Mouse (Mus musculus): ENCODE data around the gene Adpgk. TPM values are rescaled to one million over a fixed set of nuclear protein-coding genes. Genes with fewer than 3 reads are reported as not detected.
A peak's percentile ranks its signal among the peaks of the same experiment; 100 is the strongest.

The Adpgk gene
- total and polyA plus RNA-seq, 3 experiments = 26.2 to 29.8 TPM; not detected in 1

GRCm38 (mm10) chr9:59273199-59273598 is 18.2 kb upstream of the Adpgk start:
- Histone ChIP-seq H3K36me3 (ENCODE audit: control insufficient read depth in 1 of 2, insufficient read depth in 2 of 2, low read length in 2 of 2) (no peaks in the 10 kb centered on the region; a peak in 1 of 4 replicates), H3K9me3 (replicated peaks; ENCODE audit: insufficient read depth, low read length) (no peaks in the 10 kb centered on the region), H3K27ac (ENCODE audit: control insufficient read depth, low read depth, low read length) (no peak overlapping the region), H3K27me3 (ENCODE audit: control insufficient read depth in 1 of 2, insufficient read depth in 2 of 2, low read length in 2 of 2) (no peaks in the 10 kb centered on the region), H3K9ac (ENCODE audit: control insufficient read depth, low read depth, low read length, poor library complexity, severe bottlenecking) (no peak overlapping the region), H3K4me3 (ENCODE audit: control insufficient read depth in 1 of 2, insufficient read depth in 1 of 2, low read depth in 2 of 2, low read length in 2 of 2) (no peak overlapping the region), H3K4me1 (ENCODE audit: control insufficient read depth in 1 of 2, insufficient read depth in 2 of 2, low read length in 2 of 2) (no peaks in the 10 kb centered on the region; a peak in 1 of 4 replicates), H3K79me2 (ENCODE audit: control insufficient read depth, insufficient read depth, low read length, poor library complexity) (no peaks in the 10 kb centered on the region)
- no peak for TF ChIP-seq MAFK (IDR thresholded peaks at IDR 0.05; ENCODE audit: borderline replicate concordance, low read depth, low read length)
- no peak for TF ChIP-seq MYB (IDR thresholded peaks at IDR 0.05; ENCODE audit: low read depth, low read length)
- peak in 2 of 3 experiments; percentile 27 to 51; a peak in 4 of 6 replicates for TF ChIP-seq CTCF (IDR thresholded peaks at IDR 0.05 in 2 of 3, conservative IDR thresholded peaks at IDR 0.05 in 1 of 3; ENCODE audit: control insufficient read depth in 1 of 3, insufficient read depth in 1 of 3, low read depth in 2 of 3, low read length in 3 of 3, poor library complexity in 1 of 3, severe bottlenecking in 1 of 3)
- 0 out of 2 replicates have a peak, but pooled peaks have one; percentile 7 for TF ChIP-seq ZC3H11A (IDR thresholded peaks at IDR 0.05; ENCODE audit: low read depth, low read length)
- no peak for TF ChIP-seq NELFE (IDR thresholded peaks at IDR 0.05; ENCODE audit: low read depth, low read length)
- TF ChIP-seq TBP (IDR thresholded peaks at IDR 0.05; ENCODE audit: low read depth, low read length) = no peak
- no peak for TF ChIP-seq MAX (IDR thresholded peaks at IDR 0.05; ENCODE audit: low read length)
- no peak for TF ChIP-seq BHLHE40 (IDR thresholded peaks at IDR 0.05; ENCODE audit: borderline replicate concordance, low read depth, low read length)
- TF ChIP-seq ZKSCAN1 (IDR thresholded peaks at IDR 0.05; ENCODE audit: low read depth, low read length) = no peak
- no peak for TF ChIP-seq POLR2AphosphoS5 (IDR thresholded peaks at IDR 0.05; ENCODE audit: borderline replicate concordance, low read depth, low read length)
- no peak for TF ChIP-seq MYC (IDR thresholded peaks at IDR 0.05; ENCODE audit: low read depth, low read length)
- no peak for TF ChIP-seq JUND (IDR thresholded peaks at IDR 0.05; ENCODE audit: low read depth, low read length)
- no peak for TF ChIP-seq CHD2 (IDR thresholded peaks at IDR 0.05; ENCODE audit: low read length)
- TF ChIP-seq RAD21 (IDR thresholded peaks at IDR 0.05; ENCODE audit: low read depth, low read length) = peak; percentile 13
- no peak for TF ChIP-seq POLR2A (IDR thresholded peaks at IDR 0.05; ENCODE audit: control insufficient read depth in 1 of 2, insufficient read depth in 1 of 2, low read depth in 1 of 2, low read length in 2 of 2, poor library complexity in 1 of 2)
- no peak for TF ChIP-seq MXI1 (IDR thresholded peaks at IDR 0.05; ENCODE audit: low read depth, low read length)
- TF ChIP-seq ETS1 (IDR thresholded peaks at IDR 0.05; ENCODE audit: low read depth, low read length) = no peak
- TF ChIP-seq SMC3 (IDR thresholded peaks at IDR 0.05; ENCODE audit: low read depth, low read length) = peak; percentile 55
- no peak for TF ChIP-seq RCOR1 (IDR thresholded peaks at IDR 0.05; ENCODE audit: low read depth, low read length)
- TF ChIP-seq GABPA (IDR thresholded peaks at IDR 0.05; ENCODE audit: low read depth, low read length) = no peak
- TF ChIP-seq HCFC1 (IDR thresholded peaks at IDR 0.05; ENCODE audit: low read depth, low read length) = no peak
- TF ChIP-seq ZMIZ1 (IDR thresholded peaks at IDR 0.05; ENCODE audit: low read depth, low read length) = no peak
- no peak for TF ChIP-seq NRF1 (IDR thresholded peaks at IDR 0.05; ENCODE audit: insufficient read depth, low read depth, low read length, poor library complexity, severe bottlenecking)
- peak; percentile 48 for DNase-seq (ENCODE audit: low read depth, low spot score)
